Mouse (Mus musculus): Measurements from ENCODE around the gene Ccdc88c.

The Ccdc88c gene

GRCm38 (mm10) chr12:100977958-100978725 is 50.7 kb downstream of the Ccdc88c start:
- intact Hi-C loops (cut with DNase I): no loop called here

- intact Hi-C loops (cut with DNase I): no loop called here
Measured at GRCm38 (mm10) chr12:100977551-100977950, 51.3 kb downstream of the Ccdc88c start.

- intact Hi-C loops (cut with DNase I): no loop called here
Measured at GRCm38 (mm10) chr12:100969808-100970207, 59.0 kb downstream of the Ccdc88c start.

GRCm38 (mm10) chr12:100967383-100967782 is 61.5 kb downstream of the Ccdc88c start:
- intact Hi-C loops (cut with DNase I): no loop called here

GRCm38 (mm10) chr12:100966253-100966652 is 62.6 kb downstream of the Ccdc88c start:
- intact Hi-C loops (cut with DNase I): no loop called here

- intact Hi-C loops (cut with DNase I): no loop called here
Measured at GRCm38 (mm10) chr12:100965298-100965697, 63.6 kb downstream of the Ccdc88c start.

- intact Hi-C loops (cut with DNase I): loop anchor here (2.0 to 10.0 kb wide), 2 partner anchors 70 to 136 kb away; partner anchors contain the start of gene Ccdc88c
Measured at GRCm38 (mm10) chr12:100958621-100959592, 69.9 kb downstream of the Ccdc88c start.

- intact Hi-C loops (cut with DNase I): loop anchor here (2.0 to 10.0 kb wide), 2 partner anchors 71 to 137 kb away; partner anchors contain the start of gene Ccdc88c
Measured at GRCm38 (mm10) chr12:100958006-100958405, 70.8 kb downstream of the Ccdc88c start.

GRCm38 (mm10) chr12:100957257-100957656 is 71.6 kb downstream of the Ccdc88c start:
- intact Hi-C loops (cut with DNase I): loop anchor here (10.0 kb wide), 1 partner anchor 138 kb away; no protein-coding TSS in a partner anchor

GRCm38 (mm10) chr12:100956825-100957224 is 72.0 kb downstream of the Ccdc88c start:
- intact Hi-C loops (cut with DNase I): loop anchor here (10.0 kb wide), 1 partner anchor 138 kb away; no protein-coding TSS in a partner anchor

GRCm38 (mm10) chr12:100956028-100956427 is 72.8 kb downstream of the Ccdc88c start:
- intact Hi-C loops (cut with DNase I): loop anchor here (10.0 kb wide), 1 partner anchor 139 kb away; no protein-coding TSS in a partner anchor

GRCm38 (mm10) chr12:100953926-100954325 is 74.9 kb downstream of the Ccdc88c start:
- intact Hi-C loops (cut with DNase I): loop anchor here (10.0 kb wide), 1 partner anchor 141 kb away; no protein-coding TSS in a partner anchor

- intact Hi-C loops (cut with DNase I): loop anchor here (10.0 kb wide), 1 partner anchor 142 kb away; no protein-coding TSS in a partner anchor
Measured at GRCm38 (mm10) chr12:100952193-100952931, 76.5 kb downstream of the Ccdc88c start.

GRCm38 (mm10) chr12:100949146-100949545 is 79.7 kb downstream of the Ccdc88c start:
- intact Hi-C loops (cut with DNase I): no loop called here

GRCm38 (mm10) chr12:100948021-100948420 is 80.8 kb downstream of the Ccdc88c start:
- intact Hi-C loops (cut with DNase I): no loop called here

- intact Hi-C loops (cut with DNase I): no loop called here
Measured at GRCm38 (mm10) chr12:100945948-100946347, 82.9 kb downstream of the Ccdc88c start.

- intact Hi-C loops (cut with DNase I): no loop called here
Measured at GRCm38 (mm10) chr12:100945501-100945900, 83.4 kb downstream of the Ccdc88c start.

- intact Hi-C loops (cut with DNase I): no loop called here
Measured at GRCm38 (mm10) chr12:100944921-100945336, 83.9 kb downstream of the Ccdc88c start.

GRCm38 (mm10) chr12:100943146-100943545 is 85.7 kb downstream of the Ccdc88c start:
- intact Hi-C loops (cut with DNase I): no loop called here

- intact Hi-C loops (cut with DNase I): no loop called here
Measured at GRCm38 (mm10) chr12:100941361-100941760, 87.5 kb downstream of the Ccdc88c start.
